Mouse (Mus musculus): ENCODE data around the gene Hoxb5.

The Hoxb5 gene

DNA sequence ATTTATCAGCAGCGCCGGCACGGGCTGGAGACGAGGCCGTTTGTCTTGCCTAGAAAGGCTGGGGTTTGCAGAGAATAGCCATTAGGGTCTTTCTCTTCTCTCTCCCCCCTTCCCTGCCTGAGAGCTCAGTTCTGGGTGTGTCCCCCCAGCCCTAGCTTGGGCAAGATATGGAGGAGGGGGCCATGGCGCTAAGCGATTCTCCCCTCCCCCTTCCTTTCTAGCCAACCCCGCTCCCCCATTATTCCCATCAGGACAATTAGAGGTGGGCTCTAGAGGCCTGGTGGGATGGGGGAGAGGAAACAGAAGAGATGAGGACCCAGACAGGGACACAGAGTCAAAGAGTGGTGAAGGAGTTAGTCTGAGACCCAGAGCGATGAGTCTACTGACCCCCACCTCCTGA, 15.7 kb upstream of the Hoxb5 start:
- DNase-seq (ENCODE audit: low read depth, low spot score): no peak

DNA sequence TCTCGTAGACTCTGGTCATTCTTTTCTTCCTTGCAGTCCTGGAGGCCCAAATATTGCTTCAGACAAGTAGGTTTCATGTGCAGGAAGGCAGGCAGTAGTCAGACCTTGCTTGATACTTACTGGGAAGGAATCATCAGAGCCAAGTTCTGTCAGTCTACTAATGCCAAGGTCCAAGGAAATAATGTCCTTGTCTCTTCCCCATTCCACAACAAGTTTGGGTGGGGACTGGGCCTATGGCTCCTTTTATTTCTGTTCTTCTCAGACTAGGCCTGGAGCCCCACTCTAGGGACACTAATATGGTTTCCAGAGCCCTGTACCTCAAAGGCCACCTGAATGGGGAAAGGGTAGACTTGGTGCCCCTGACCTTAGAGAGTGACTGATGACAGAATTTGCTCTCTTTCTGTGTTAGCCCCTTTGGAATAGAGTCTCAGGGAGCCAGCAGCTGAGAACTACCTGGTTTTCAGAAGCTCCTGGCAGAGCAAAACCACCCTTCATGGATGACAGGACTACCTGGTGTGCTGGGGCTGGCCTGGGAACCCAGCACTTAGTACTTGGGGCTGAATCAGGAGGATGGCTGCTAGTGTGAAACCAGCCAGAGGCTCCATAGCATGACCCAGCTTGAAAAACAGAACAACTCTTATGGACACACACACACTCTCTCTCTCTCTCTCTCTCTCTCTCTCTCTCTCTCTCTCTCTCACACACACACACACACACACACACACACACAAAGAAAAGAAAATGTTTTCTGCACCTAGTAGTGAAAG, 14.5 kb upstream of the Hoxb5 start:
- DNase-seq (ENCODE audit: low read depth, low spot score): no peak

DNA sequence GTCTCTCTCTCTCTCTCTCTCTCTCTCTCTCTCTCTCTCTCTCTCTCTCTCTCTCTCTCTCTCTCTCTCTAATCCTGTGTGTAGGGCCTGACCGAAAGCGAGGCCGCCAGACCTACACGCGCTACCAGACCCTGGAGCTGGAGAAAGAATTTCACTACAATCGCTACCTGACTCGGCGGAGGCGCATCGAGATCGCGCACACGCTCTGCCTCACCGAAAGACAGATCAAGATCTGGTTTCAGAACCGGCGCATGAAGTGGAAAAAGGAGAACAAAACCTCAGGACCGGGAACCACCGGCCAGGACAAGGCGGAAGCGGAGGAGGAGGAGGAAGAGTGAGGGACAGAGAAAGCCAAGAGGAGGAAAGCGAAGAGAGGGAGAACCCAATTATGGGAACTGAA, 13.8 kb upstream of the Hoxb5 start:
- no peak for DNase-seq (ENCODE audit: low read depth, low spot score)

DNA sequence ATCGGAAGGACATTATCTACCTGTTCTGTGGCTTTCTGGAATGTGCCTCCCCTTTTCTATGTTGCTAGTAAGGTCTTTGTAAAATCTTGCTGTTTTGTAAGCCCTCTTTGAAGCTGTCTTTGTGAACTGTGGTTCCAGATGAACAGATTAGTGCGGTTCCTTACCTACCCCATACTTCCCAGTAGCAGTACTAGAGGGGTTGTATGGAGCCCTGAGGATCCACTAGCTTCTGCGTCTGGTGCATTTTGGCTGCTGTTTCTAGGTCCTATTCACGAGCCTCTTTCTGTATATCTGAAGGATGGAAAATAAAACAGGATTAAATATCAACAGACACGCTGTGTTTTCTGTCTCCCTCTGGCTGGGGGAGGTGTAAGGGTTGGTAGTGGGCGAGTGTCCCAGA, 13.3 kb upstream of the Hoxb5 start:
- DNase-seq (ENCODE audit: low read depth, low spot score): no peak

DNA sequence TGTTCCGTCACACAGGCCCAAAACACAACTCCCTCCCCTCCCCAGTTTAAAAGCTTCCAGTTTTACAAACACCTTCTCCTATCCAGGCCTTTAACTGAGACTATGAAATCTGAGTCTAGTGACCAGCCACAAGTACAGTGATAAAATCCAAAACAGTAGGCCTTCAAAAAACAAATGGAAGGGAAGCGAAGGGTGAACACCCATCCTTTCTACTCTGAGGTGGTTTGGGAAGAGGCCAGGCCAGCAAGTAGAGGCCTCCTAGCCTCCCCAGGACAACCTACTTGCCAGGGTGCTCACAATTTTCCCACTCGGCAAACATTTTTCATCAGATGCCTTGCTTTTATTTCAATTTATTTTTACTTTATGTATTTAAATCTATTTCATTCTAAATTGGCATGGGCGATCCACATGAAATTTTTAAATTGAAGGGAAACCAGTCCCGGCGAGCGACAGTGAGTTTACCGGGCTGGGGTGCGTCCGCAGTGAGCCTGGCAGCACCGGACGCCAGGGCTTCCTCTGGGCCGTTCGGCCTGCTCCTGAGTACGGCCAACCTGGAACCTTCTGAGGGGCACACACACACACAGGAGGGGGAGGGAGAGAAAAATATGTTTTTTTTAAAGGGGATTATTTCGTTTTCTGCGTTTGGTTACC, 12.3 kb upstream of the Hoxb5 start:
- no peak for DNase-seq (ENCODE audit: low read depth, low spot score)

DNA sequence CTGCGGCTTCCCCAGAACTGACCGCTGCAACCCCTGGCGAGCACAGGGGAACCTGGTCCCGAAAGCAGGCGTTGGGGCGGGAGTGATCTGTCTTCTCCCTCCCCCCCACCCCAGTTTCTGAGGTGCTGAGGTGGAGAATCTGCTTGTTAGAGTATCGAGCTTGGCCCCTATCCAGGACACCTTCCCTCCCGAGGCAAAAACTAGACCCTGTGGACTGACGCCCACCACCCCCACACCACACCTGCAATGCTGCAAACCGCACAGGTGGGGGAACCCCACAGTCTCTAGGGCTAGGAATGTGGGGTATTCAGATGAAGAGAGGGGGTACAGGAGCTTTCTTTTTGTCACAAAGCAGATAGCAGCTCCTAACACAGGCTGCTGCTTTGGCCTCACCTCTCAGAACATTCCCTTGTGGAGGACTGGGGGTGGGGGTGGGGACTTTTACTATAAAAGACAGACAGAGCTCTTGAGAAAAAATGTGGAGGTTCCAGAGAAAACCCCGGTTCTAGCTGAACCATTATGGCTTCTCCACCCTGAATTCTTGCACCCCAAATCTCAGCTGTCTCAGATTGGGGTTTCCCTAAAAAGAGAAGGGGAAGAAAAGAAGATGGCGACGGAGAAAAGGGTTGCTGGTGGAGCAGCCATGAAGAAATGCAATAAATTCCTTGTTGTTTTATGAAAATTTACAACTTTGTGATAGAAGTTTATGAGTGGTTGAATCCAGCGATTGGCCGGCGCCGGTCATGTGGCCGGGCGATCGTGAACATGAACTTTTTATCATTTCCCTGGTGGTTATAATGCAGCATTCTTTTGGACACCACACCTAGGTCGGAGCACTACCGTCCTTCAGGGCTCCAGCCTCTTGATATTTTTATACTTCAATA, 11.2 kb upstream of the Hoxb5 start, which contains the start of gene Hoxb6:
TSS of gene Hoxb6 (plus strand) at position 796 of the 884 bp plus-strand sequence.
- DNase-seq (ENCODE audit: low read depth, low spot score): no peak

DNA sequence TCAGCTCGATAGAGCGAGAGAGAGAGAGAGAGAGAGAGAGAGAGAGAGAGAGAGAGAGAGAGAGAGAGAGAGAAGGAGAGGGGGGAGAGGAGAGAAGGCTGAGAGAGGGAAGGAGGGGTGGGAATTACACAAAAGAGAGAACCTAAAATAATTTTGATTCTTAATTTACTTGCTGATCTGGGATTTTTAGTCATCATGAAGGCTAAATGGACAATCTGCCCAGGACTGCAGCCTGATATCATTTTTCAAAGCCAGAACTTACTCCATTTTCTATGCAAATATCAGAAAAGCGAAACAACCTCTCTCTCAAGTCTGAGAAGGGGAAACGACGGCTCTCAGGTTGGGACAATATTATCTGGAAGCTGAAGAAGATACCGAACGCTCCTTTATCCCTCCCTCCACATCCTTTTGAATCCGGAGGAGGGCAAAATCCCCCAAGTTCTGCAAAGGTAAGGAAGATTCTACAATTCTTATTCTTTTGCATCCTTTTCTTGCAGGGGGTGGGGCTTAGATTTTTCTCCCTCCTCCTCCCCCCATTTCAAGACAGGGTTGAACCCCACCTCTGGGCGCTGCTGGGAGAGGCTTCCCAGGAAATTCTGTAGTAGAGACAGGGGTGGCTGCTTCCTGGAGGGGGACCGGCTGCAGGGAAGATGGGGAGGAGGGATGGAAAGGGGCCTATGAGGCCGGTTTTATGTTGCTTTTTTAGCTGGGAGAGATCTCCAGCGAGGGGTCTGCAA, 10.4 kb upstream of the Hoxb5 start:
- no peak for DNase-seq (ENCODE audit: low read depth, low spot score)

DNA sequence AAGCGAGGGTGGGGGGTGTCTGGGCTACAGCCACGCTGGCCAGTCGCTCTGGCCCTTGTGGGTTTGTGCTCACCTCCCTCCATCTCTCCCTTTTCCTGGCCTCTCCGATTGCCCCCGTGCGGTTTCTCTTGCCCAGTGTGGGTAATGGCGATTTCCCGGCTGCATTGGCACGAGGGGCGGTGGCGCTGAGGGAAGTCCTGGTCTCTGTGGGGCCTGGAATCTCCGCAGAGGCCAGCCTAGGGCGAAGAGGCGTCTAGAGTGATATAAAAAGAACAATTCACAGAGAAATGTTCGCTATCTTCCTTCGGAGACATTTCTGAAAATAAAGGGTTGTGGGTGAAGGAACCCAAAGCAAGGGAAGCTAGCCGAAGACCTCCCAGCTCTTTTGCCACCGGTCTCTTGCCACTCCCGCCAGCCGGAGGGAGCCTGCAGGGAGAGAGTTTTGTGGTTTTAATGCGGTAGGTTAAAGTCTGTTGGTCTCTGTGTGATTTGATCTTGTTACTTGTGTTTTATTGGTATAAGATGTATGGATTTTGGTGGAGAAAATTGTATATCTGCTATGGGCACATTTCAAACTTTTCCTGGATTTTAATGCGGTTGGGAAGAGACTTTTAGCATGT, 9.7 kb upstream of the Hoxb5 start:
- DNase-seq (ENCODE audit: low read depth, low spot score): no peak

DNA sequence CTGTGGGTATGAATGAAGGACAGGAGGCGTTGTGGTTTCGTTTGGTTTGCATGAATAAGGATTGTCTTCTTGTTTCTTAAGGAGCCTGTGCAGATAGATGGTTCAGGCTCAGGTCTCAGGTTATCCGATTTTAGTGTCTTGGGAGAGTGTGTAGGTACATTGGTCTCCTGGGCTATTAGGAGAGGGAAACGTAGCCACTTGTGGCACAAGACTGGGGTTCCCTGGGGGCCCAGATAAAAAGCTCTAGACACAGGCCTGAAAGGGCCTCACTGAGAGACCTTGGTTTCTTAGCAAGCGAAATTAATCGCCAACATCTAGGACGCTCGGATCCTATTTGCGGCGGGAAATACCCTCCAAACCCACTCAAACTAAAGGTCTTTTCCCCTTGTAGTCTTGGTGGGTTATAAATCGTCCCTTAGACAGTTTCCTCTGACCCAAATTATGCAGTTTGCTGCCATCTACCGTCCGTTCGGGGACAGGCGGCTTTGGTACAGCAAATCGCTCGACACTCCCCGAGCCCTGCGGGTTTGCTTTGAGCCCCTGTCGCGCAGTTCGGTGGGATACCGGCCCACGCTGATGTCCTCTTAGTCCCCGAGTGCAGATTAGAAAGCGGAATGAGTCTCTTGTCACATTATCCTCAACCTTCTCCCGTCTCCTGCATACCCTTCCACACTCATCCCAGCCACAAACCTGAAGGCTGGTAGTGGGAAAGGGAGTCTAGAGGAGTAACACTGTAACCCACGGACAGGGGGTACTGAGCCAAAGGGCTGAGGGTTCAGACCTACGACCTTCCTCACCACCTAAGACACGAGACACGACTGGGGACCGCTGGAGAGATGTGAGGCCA, 8.7 kb upstream of the Hoxb5 start:
- no peak for DNase-seq (ENCODE audit: low read depth, low spot score)

DNA sequence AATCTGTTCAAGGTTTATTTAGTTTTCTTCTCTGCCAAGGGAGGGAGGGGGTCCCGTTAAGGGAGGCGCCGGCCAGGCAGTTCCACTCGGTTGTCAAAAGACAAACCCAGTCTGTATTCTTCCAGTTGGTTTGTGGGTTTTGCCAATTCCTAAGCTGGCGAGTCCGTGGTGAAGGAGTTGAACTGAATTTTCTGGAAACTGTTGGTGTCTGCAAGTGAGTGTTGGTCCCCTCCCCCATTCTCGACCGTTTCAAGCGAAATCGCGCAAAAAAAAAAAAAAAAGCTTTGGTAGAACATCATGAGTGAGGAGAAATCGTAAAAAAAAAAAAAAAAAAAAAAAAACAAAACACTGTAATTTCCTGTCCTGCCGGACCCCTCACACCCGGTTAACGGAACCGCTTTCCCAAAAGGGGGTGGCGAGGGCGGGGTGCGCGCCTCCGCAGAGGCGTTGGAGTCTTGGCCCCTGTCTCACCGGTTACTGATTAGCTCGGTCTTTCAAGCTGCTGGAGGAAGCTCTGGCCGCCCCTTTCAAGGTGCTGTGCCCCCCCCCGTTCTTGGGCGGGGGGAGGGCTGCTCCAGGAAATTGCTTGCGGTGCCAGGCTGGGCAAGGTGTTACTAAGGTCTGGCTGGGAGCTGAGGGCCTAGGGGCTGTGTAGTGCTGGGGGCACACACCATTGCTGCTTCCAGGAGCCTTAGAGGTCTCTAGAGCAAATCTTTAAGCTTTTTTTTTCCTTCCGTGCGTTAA, 7.9 kb upstream of the Hoxb5 start:
- no peak for DNase-seq (ENCODE audit: low read depth, low spot score)

DNA sequence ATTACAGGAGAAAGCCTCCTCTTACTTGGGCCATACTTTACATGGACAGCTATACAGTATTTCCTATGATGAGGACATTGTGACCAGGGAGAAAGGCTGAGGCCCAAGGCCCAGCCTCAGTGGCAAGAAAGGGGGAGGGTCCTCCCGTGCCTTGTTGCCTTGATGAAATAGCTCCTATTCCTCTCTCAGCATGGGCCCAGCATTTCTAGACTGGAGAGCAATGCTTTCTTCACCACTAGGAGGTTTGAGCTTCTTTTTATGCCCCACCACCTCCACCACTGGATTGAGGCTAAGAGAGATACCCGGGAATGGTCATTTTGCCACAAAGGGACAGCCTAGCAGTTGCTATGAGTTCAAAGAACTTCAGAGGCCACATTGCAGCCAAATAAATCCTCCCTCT, 6.1 kb upstream of the Hoxb5 start:
- DNase-seq (ENCODE audit: low read depth, low spot score): no peak

DNA sequence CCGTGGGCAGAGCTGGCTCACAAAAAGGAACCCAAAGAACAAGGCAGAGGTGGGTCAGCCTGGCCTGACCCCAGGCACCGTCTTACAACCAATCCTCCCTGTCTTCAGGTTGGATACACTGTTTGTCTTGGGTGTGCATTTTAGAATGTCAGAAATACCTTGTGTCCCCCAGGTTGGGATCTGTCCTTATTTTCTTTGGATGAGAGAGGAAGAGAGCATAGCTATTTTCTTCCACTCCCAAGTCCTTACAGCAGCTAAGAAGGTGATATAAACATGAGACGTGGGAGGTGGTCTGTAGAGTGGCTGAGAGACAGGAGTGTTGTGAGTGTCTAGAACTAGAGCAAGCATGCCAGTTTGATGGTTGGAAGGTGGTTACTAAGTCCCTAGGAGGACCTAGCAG, 5.7 kb upstream of the Hoxb5 start:
- no peak for DNase-seq (ENCODE audit: low read depth, low spot score)

DNA sequence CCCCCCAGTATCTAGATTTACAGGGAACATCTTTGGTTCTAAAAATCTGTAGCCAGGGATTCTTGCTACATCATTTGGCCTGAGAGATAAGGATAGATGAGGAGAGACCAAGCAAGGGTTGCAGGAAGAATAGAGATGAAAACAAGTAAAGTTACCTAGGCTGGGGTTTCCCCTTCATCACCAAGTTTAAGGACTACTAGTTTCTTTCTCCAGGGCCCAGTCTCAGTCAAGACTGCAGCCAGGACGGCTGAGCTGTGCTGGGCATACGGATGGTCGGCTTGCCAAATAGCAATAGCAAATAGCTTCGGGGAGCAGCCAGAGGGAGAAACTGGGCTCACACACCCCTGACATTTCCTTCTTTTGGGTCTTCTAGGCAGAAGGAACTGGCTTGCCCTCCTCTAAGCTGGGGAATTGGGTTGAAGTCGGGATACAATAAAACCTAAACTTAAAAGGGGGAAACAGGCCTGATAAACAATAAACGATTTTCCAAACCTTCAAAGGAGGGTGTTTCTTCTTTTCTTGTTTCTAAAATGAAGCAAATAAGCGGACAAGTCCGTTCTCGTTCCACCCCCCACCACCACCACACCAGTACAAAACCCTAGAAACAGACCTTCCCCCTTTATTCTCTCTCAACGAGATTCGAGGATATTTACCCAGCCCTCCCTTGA, 5.0 kb upstream of the Hoxb5 start:
- no peak for DNase-seq (ENCODE audit: low read depth, low spot score)

DNA sequence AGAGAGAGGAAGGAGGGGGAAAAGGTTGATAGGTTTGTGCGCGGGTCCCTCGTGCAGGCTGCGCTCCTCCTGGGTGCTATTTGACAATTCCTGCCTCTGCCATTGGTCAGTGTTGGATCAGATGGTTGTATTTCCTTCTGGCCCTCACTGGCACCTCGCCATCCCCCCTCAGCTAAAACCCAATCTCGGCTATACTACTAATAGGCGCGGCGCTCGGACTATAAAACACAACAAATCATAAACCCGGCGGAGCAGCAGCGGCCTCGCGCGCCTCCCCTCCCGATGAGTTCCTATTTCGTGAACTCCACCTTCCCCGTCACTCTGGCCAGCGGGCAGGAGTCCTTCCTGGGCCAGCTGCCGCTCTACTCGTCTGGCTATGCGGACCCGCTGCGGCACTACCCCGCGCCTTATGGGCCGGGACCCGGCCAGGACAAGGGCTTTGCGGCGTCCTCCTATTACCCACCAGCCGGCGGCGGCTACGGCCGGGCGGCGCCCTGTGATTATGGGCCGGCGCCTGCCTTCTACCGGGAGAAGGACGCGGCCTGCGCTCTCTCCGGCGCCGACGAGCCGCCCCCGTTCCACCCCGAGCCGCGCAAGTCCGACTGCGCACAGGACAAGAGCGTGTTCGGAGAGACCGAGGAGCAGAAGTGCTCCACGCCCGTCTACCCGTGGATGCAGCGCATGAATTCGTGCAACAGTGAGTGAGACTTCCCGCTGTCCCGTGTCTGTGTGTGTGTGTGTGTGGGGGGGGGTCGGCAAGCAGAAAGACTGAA, 4.1 kb upstream of the Hoxb5 start:
- DNase-seq (ENCODE audit: low read depth, low spot score): no peak

DNA sequence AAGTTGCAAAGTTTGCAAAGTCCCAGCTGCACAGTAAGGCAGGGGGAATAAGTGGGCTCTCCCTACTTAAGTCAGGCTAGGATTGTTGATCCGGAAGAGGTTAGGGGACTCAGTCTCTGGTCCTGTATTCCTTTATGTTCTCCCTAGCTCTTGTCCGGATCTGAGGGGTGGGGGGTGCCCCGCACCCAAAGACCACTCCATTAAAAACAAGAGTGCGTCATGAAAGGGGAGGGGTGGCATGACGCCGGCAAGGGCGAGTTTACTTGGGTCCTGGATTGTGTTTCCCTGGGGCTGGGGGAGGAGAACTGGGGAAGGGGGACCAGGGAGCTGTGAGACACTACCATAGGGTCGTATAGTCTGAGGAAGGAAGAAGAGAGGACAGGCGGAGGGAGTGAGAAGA, 3.4 kb upstream of the Hoxb5 start:
- DNase-seq (ENCODE audit: low read depth, low spot score): no peak

DNA sequence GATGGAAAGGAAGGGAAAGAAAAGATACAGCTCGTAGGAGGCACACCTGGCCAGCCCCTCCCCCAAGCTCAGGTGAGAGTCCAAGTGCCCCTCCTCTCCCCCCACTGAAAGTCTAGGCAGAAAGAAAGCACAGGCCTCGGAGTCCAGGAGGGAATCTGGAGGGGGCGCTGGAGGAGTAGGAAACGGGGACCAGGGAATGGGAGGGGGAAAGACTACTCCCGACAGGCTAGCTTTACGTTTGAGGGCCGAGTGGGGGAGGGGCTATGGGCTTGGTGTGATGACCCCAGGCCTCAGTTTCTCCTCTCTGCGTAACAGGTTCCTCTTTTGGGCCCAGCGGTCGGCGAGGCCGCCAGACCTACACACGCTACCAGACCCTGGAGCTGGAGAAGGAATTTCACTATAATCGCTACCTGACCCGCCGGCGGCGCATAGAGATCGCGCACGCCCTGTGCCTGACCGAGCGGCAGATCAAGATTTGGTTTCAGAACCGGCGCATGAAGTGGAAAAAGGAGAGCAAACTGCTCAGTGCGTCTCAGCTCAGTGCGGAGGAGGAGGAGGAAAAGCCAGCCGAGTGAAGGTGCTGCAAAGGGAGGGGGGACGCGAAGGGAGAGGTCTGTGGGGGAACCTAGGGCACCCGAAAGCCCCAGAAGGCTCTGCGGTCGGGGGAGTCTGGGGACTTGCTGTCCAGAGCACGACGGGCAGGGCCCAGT, 2.6 kb upstream of the Hoxb5 start:
- DNase-seq (ENCODE audit: low read depth, low spot score): no peak

DNA sequence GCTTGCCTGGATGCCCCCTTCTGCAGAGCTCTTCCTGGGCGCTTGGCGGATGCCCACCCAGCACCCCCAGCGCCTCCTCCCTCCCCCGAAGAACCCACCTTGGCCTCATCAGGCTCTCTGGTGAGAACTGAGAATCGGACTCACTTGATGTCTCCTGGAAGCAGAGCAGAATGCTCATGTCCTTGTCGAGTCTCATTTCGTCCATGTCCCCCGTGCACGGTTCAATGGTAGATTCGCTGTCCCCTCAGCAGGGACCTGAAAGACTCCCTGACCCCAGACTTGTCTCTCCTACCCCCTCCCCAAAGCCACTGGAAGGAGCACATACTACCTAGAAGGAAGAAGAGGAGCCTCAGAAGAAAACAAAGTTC, 2.1 kb upstream of the Hoxb5 start:
- DNase-seq (ENCODE audit: low read depth, low spot score): no peak

DNA sequence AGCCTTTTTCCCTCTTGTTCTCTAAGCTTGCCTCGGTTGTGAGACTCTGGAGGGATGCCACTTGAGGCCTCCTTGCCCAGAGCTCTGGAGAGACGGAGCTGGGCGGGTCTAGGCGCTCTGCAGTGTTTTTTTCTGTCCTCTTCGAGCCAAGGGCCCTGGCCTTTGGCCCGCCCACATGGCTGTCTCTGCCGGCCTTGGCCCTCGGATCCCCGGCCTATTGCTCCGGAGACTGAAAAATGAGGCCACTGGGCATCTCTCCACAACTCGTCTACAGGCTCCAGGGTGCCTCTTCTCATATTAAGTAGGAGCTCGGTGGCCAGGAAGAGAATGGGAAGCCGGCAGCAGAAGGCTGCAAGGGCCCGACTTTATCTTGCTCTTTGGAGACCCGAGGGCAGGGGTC, 1.3 kb upstream of the Hoxb5 start:
- no peak for DNase-seq (ENCODE audit: low read depth, low spot score)

Data from brain, embryonic 18.5 days (tissue).